7 mouse cellular contexts compared by ENCODE assay signal in genomic region chr13:59728378-59729093, GRCm38 (mm10). TPM values are rescaled to one million over a fixed set of nuclear protein-coding genes. Genes with fewer than 3 reads are reported as not detected.
DNase-seq lines count a peak whose midpoint lies in the region; ATAC-seq lines count a peak whose summit lies in the region.

No protein-coding gene starts in this region.

- no peak overlapping the region; the same call in 1 of the 2 replicates for H3K9ac ChIP-seq in intestine, embryonic 15.5 days

- peaks cover 3% of the 10 kb centered on the region; the same call in 1 of the 2 replicates for H3K4me1 ChIP-seq in intestine, embryonic 15.5 days (replicated peaks)
- H3K4me1 ChIP-seq in midbrain, embryonic 10.5 days = peaks cover 20% of the 10 kb centered on the region

- 0 out of 2 replicates have a peak, but pooled peaks cover 3% of the 10 kb centered on the region for H3K27me3 ChIP-seq in intestine, embryonic 15.5 days (replicated peaks)
- H3K27me3 ChIP-seq in midbrain, embryonic 10.5 days (ENCODE audit: low read depth, poor library complexity, severe bottlenecking) = peaks cover 44% of the 10 kb centered on the region

- DNase-seq in adrenal gland, adult 2 months = peak; percentile 72
- peak; percentile 92 for DNase-seq in embryo, embryonic 11 days
- DNase-seq in gastrocnemius, postnatal 36 days = peak; percentile 59 to 61
- DNase-seq in left cerebral cortex, postnatal 14 days (ENCODE audit: low spot score in 2 of 2) = peak; percentile 92 to 94
- peak; percentile 82 for DNase-seq in midbrain, embryonic 10.5 days (ENCODE audit: low spot score)
- DNase-seq in right cerebral cortex, postnatal 4 days = peak; percentile 76

- H3K27ac ChIP-seq in intestine, embryonic 15.5 days = no peak overlapping the region
- peak overlapping the region; percentile 47; the same call in 1 of the 2 replicates for H3K27ac ChIP-seq in midbrain, embryonic 10.5 days (replicated peaks)

- intact Hi-C loops in gastrocnemius, postnatal 36 days (cut with DNase I) = loop anchor here (5.0 kb wide), 2 partner anchors 196 to 211 kb away; no protein-coding TSS in a partner anchor
- intact Hi-C loops in left cerebral cortex, postnatal 14 days (cut with DNase I) = loop anchor here (5.0 to 10.0 kb wide), 2 partner anchors 91 to 194 kb away; no protein-coding TSS in a partner anchor

- peak; percentile 92 for ATAC-seq in intestine, embryonic 15.5 days

- no peak overlapping the region for H3K4me3 ChIP-seq in intestine, embryonic 15.5 days (replicated peaks)
- no peak overlapping the region for H3K4me3 ChIP-seq in midbrain, embryonic 10.5 days

- no peaks in the 10 kb centered on the region for H3K36me3 ChIP-seq in intestine, embryonic 15.5 days
- H3K36me3 ChIP-seq in midbrain, embryonic 10.5 days = no peaks in the 10 kb centered on the region

- WGBS in intestine, embryonic 15.5 days = 24% methylated on average over 7 of the region's 7 CpGs
- WGBS in midbrain, embryonic 10.5 days = 30% methylated on average over 7 of the region's 7 CpGs

- H3K9me3 ChIP-seq in intestine, embryonic 15.5 days = no peaks in the 10 kb centered on the region
- H3K9me3 ChIP-seq in midbrain, embryonic 10.5 days (replicated peaks) = no peaks in the 10 kb centered on the region

- H3K4me2 ChIP-seq in intestine, embryonic 15.5 days (replicated peaks) = 0 out of 2 replicates have a peak overlapping the region, but pooled peaks have one; percentile 11

RNA-seq across cellular contexts. Expression of gene Spata31d1d, which starts 3.0 kb away (rescaled TPM):
- total RNA-seq in adrenal gland, adult 2 months (2021) = not detected
- polyA plus RNA-seq in adrenal gland, adult 2 months (2012; rRNA removed) = not detected in 2 replicates
- not detected for total RNA-seq in gastrocnemius, postnatal 36 days (2021)
- not detected in 2 replicates for polyA plus RNA-seq in intestine, embryonic 15.5 days (2015; fragmentation: Nextera tagmentation; extraction: Ambion mirVana)
- under 1 TPM in 1 of 2 experiments, not detected in 1; 0.08 TPM for total RNA-seq in left cerebral cortex, postnatal 14 days (2021)
- not detected in 2 replicates for polyA plus RNA-seq in midbrain, embryonic 10.5 days (2016; fragmentation: Nextera tagmentation; extraction: Ambion mirVana)

RNA-seq across cellular contexts. Expression of gene Spata31d1b, which starts 16.5 kb away (rescaled TPM):
- not detected for total RNA-seq in adrenal gland, adult 2 months (2021)
- not detected in 2 replicates for polyA plus RNA-seq in adrenal gland, adult 2 months (2012; rRNA removed)
- total RNA-seq in gastrocnemius, postnatal 36 days (2021) = not detected
- not detected in 2 replicates for polyA plus RNA-seq in intestine, embryonic 15.5 days (2015; fragmentation: Nextera tagmentation; extraction: Ambion mirVana)
- total RNA-seq in left cerebral cortex, postnatal 14 days (2021) = not detected
- 0.02 TPM in 1 of 2 replicates, not detected in the other for polyA plus RNA-seq in midbrain, embryonic 10.5 days (2016; fragmentation: Nextera tagmentation; extraction: Ambion mirVana)

RNA-seq across cellular contexts. Expression of gene 1700014D04Rik, which starts 18.0 kb away (rescaled TPM):
- total RNA-seq in adrenal gland, adult 2 months (2021) = not detected
- 0.03 TPM in 1 of 2 replicates, not detected in the other for polyA plus RNA-seq in adrenal gland, adult 2 months (2012; rRNA removed)
- not detected for total RNA-seq in gastrocnemius, postnatal 36 days (2021)
- not detected in 2 replicates for polyA plus RNA-seq in intestine, embryonic 15.5 days (2015; fragmentation: Nextera tagmentation; extraction: Ambion mirVana)
- 1 to 10 TPM; 1.0 to 1.1 TPM for total RNA-seq in left cerebral cortex, postnatal 14 days (2021)
- 0.04 and 0.30 TPM in 2 replicates for polyA plus RNA-seq in midbrain, embryonic 10.5 days (2016; fragmentation: Nextera tagmentation; extraction: Ambion mirVana)

RNA-seq across cellular contexts. Expression of gene Spata31d1a, which starts 18.4 kb away (rescaled TPM):
- not detected for total RNA-seq in adrenal gland, adult 2 months (2021)
- polyA plus RNA-seq in adrenal gland, adult 2 months (2012; rRNA removed) = not detected in 2 replicates
- not detected for total RNA-seq in gastrocnemius, postnatal 36 days (2021)
- polyA plus RNA-seq in intestine, embryonic 15.5 days (2015; fragmentation: Nextera tagmentation; extraction: Ambion mirVana) = 0.03 TPM in 1 of 2 replicates, not detected in the other
- total RNA-seq in left cerebral cortex, postnatal 14 days (2021) = under 1 TPM; 0.13 to 0.18 TPM
- 0.02 TPM in 1 of 2 replicates, not detected in the other for polyA plus RNA-seq in midbrain, embryonic 10.5 days (2016; fragmentation: Nextera tagmentation; extraction: Ambion mirVana)

RNA-seq across cellular contexts. Expression of gene 4921517D22Rik, which starts 34.6 kb away (rescaled TPM):
- total RNA-seq in adrenal gland, adult 2 months (2021) = not detected
- not detected in 2 replicates for polyA plus RNA-seq in adrenal gland, adult 2 months (2012; rRNA removed)
- total RNA-seq in gastrocnemius, postnatal 36 days (2021) = not detected
- not detected in 2 replicates for polyA plus RNA-seq in intestine, embryonic 15.5 days (2015; fragmentation: Nextera tagmentation; extraction: Ambion mirVana)
- not detected for total RNA-seq in left cerebral cortex, postnatal 14 days (2021)
- polyA plus RNA-seq in midbrain, embryonic 10.5 days (2016; fragmentation: Nextera tagmentation; extraction: Ambion mirVana) = not detected in 2 replicates
